Mouse (Mus musculus) layer of hippocampus, postnatal 36 days (tissue): ENCODE data around the gene Homez. TPM values are rescaled to one million over a fixed set of nuclear protein-coding genes. Genes with fewer than 3 reads are reported as not detected.

Experiments
- total RNA-seq, 2 experiments: library from RNA; stranded (reverse); gene quantifications; 2 replicates each; pipeline ENCODE4 v1.2.3; 2021

Homez gene
- total RNA-seq, 2 experiments from 2014 or later = 21.2 to 25.8 TPM

Other genes with a start within 250 kb of the Homez start
- gene Psmb11, start 249.5 kb downstream of the Homez start, total RNA-seq = under 1 TPM; 0.23 to 0.27 TPM
- not detected for gene Gm17606, start 230.0 kb downstream of the Homez start, total RNA-seq
- 10 to 100 TPM; 23.6 to 24.5 TPM for gene Cdh24, start 229.6 kb downstream of the Homez start, total RNA-seq
- 10 to 100 TPM; 24.0 to 26.3 TPM for gene 1700123O20Rik, start 184.7 kb downstream of the Homez start, total RNA-seq
- 100 to 1,000 TPM; 210 to 242 TPM for gene Acin1, start 184.0 kb downstream of the Homez start, total RNA-seq
- not detected for gene Gm29776, start 172.1 kb downstream of the Homez start, total RNA-seq
- not detected for gene Cebpe, start 158.8 kb downstream of the Homez start, total RNA-seq
- gene Slc7a8, start 89.0 kb downstream of the Homez start, total RNA-seq = 10 to 100 TPM; 49.1 to 50.1 TPM
- gene Rnf212b, start 56.8 kb downstream of the Homez start, total RNA-seq = not detected
- gene Ppp1r3e, start 6.6 kb upstream of the Homez start, total RNA-seq = 10 to 100 TPM; 17.9 to 20.7 TPM
- 100 to 1,000 TPM; 120 to 126 TPM for gene Bcl2l2, start 12.4 kb upstream of the Homez start, total RNA-seq
- 10 to 100 TPM in 1 of 2 experiments, 1 to 10 TPM in 1; 7.5 to 14.5 TPM for gene Gm20521, start 12.5 kb upstream of the Homez start, total RNA-seq
- gene Pabpn1, start 21.5 kb upstream of the Homez start, total RNA-seq = 100 to 1,000 TPM; 231 to 275 TPM
- gene Slc22a17, start 42.2 kb upstream of the Homez start, total RNA-seq = 100 to 1,000 TPM; 661 to 670 TPM
- gene Efs, start 55.2 kb upstream of the Homez start, total RNA-seq = 10 to 100 TPM; 10.3 to 11.7 TPM
- gene Il25, start 61.7 kb upstream of the Homez start, total RNA-seq = not detected
- 10 to 100 TPM; 70.3 to 80.4 TPM for gene Cmtm5, start 65.3 kb upstream of the Homez start, total RNA-seq
- gene Myh6, start 96.0 kb upstream of the Homez start, total RNA-seq = 1 to 10 TPM; 1.1 to 2.3 TPM
- gene Gm17428, start 106.0 kb upstream of the Homez start, total RNA-seq = not detected
- 1 to 10 TPM; 7.9 to 9.2 TPM for gene Myh7, start 123.7 kb upstream of the Homez start, total RNA-seq
- gene Ngdn, start 144.5 kb upstream of the Homez start, total RNA-seq = 10 to 100 TPM; 30.7 to 33.8 TPM
- gene Zfhx2, start 221.4 kb upstream of the Homez start, total RNA-seq = 10 to 100 TPM; 52.0 to 64.3 TPM
- 10 to 100 TPM; 18.2 to 19.6 TPM for gene Thtpa, start 223.8 kb upstream of the Homez start, total RNA-seq
- 10 to 100 TPM; 17.4 to 19.2 TPM for gene Ap1g2, start 235.6 kb upstream of the Homez start, total RNA-seq
- 100 to 1,000 TPM; 447 to 471 TPM for gene Jph4, start 246.0 kb upstream of the Homez start, total RNA-seq